Mouse (Mus musculus) intestine, embryonic 14.5 days (tissue): ENCODE data around the gene Tomt. TPM values are rescaled to one million over a fixed set of nuclear protein-coding genes. Genes with fewer than 3 reads are reported as not detected.
A peak's percentile ranks its signal among the peaks of the same experiment; 100 is the strongest.

Experiments used
- ATAC-seq: fragments of 200-750 bp; cut with Nextera tagmentation; replicated peaks from 2 replicates; pipeline ENCODE4 v1.8.0; 2017; ENCODE audit warnings: low read depth, moderate number of reproducible peaks, moderate TSS enrichment, moderate library complexity; ENCODE audit not compliant: low FRiP score, low TSS enrichment
- DNase-seq: peaks from one replicate; pipeline ENCODE4 v3.0.0-alpha.2; 2018; ENCODE audit warnings: low spot score
- H3K27ac ChIP-seq: fragments of 300-500 bp; sonication (generic); 2 replicates; pipeline ENCODE4 v1.5.1; 2014; ENCODE audit warnings: low read depth, mild to moderate bottlenecking, control low read depth
- H3K27me3 ChIP-seq: fragments of 300-500 bp; sonication (generic); replicated peaks from 2 replicates; pipeline ENCODE4 v1.6.1; 2014; ENCODE audit warnings: low read length, control low read depth; ENCODE audit not compliant: control insufficient read depth, insufficient read depth
- H3K36me3 ChIP-seq: fragments of 300-500 bp; sonication (generic); 2 replicates; pipeline ENCODE4 v1.6.1; 2014; ENCODE audit warnings: low read length, control low read depth; ENCODE audit not compliant: control insufficient read depth, insufficient read depth
- H3K4me1 ChIP-seq: fragments of 300-500 bp; sonication (generic); replicated peaks from 2 replicates; pipeline ENCODE4 v1.6.1; 2014; ENCODE audit warnings: low read length, control low read depth, mixed read lengths; ENCODE audit not compliant: control insufficient read depth, insufficient read depth
- H3K4me2 ChIP-seq: fragments of 300-500 bp; sonication (generic); 2 replicates; pipeline ENCODE4 v1.6.1; 2014; ENCODE audit warnings: low read length
- H3K4me3 ChIP-seq: fragments of 300-500 bp; sonication (generic); 2 replicates; pipeline ENCODE4 v1.5.1; 2014; ENCODE audit warnings: low read depth, low read length, control low read depth, mixed read lengths
- H3K9ac ChIP-seq: fragments of 300-500 bp; sonication (generic); 2 replicates; pipeline ENCODE4 v1.6.1; 2014; ENCODE audit warnings: mild to moderate bottlenecking, low read length
- H3K9me3 ChIP-seq: fragments of 300-500 bp; sonication (generic); 2 replicates; pipeline ENCODE4 v1.6.1; 2016; ENCODE audit warnings: low read length, control low read depth; ENCODE audit not compliant: control insufficient read depth
- WGBS: fragments of 180-500 bp; shearing (Covaris S2); extraction: QIAGEN DNeasy Blood & Tissue Kit; methylation state at CpG from one replicate; pipeline ENCODE4 v1.1.7; 2014; 5-methylcytosine and 5-hydroxymethylcytosine counted together
- polyA plus RNA-seq: library from polyadenylated mRNA; unstranded; fragments of >200 nt; fragmentation: Nextera tagmentation; extraction: Ambion mirVana; gene quantifications from 2 replicates; pipeline ENCODE4 v1.2.1, GENCODE M21; 2014

Tomt gene
- polyA plus RNA-seq, 1 experiment from 2014 or later, result 0.97 TPM

GRCm38 (mm10) chr7:101896104-101897066, 9.8 kb downstream of the Tomt start:
- H3K4me3 ChIP-seq, result peak overlapping the region; percentile 74
- H3K27ac ChIP-seq, result peak overlapping the region; percentile 93
- no peaks in the 10 kb centered on the region for H3K9me3 ChIP-seq
- peaks cover 5% of the 10 kb centered on the region; the same call in 1 of the 2 replicates for H3K4me1 ChIP-seq
- no peaks in the 10 kb centered on the region for H3K27me3 ChIP-seq
- H3K36me3 ChIP-seq, result 0 out of 2 replicates have a peak, but pooled peaks cover 6% of the 10 kb centered on the region
- DNase-seq (peak; percentile 97), ATAC-seq (peak; percentile 98)
- peak overlapping the region; percentile 58 for H3K4me2 ChIP-seq
- peak overlapping the region; percentile 60 for H3K9ac ChIP-seq
- under 1% methylated on average over 57 of the region's 57 CpGs for WGBS

GRCm38 (mm10) chr7:101895695-101896094, 10.5 kb downstream of the Tomt start:
- WGBS, result 34% methylated on average over 9 of the region's 9 CpGs
- Histone ChIP-seq H3K9ac (peak overlapping the region; percentile 56), H3K4me3 (peak overlapping the region; percentile 74), H3K4me2 (peak overlapping the region; percentile 58), H3K27ac (no peak overlapping the region; the same call in 1 of the 2 replicates), H3K9me3 (no peaks in the 10 kb centered on the region), H3K36me3 (0 out of 2 replicates have a peak, but pooled peaks cover 6% of the 10 kb centered on the region), H3K4me1 (peaks cover 5% of the 10 kb centered on the region; the same call in 1 of the 2 replicates), H3K27me3 (no peaks in the 10 kb centered on the region)
- DNase-seq (no peak), ATAC-seq (no peak; the same call in 1 of the 2 replicates)

GRCm38 (mm10) chr7:101888460-101888859, 17.7 kb downstream of the Tomt start:
- Histone ChIP-seq H3K27me3 (no peaks in the 10 kb centered on the region), H3K9ac (no peak overlapping the region), H3K9me3 (no peaks in the 10 kb centered on the region), H3K4me1 (no peaks in the 10 kb centered on the region), H3K36me3 (no peaks in the 10 kb centered on the region), H3K4me2 (no peak overlapping the region), H3K27ac (no peak overlapping the region), H3K4me3 (no peak overlapping the region)
- WGBS, result 83% methylated on average over 4 of the region's 4 CpGs
- no peak for DNase-seq
- ATAC-seq, result no peak

GRCm38 (mm10) chr7:101886274-101886673, 19.9 kb downstream of the Tomt start:
- DNase-seq (no peak), ATAC-seq (no peak)
- H3K9ac ChIP-seq, result no peak overlapping the region
- H3K4me3 ChIP-seq, result no peak overlapping the region
- H3K4me1 ChIP-seq, result no peaks in the 10 kb centered on the region
- no peak overlapping the region for H3K4me2 ChIP-seq
- H3K27ac ChIP-seq, result no peak overlapping the region
- WGBS, result 82% methylated on average over 6 of the region's 6 CpGs
- H3K27me3 ChIP-seq, result no peaks in the 10 kb centered on the region
- no peaks in the 10 kb centered on the region for H3K36me3 ChIP-seq
- no peaks in the 10 kb centered on the region for H3K9me3 ChIP-seq

- H3K9ac ChIP-seq, result no peak overlapping the region
- H3K36me3 ChIP-seq, result no peaks in the 10 kb centered on the region
- no peak overlapping the region for H3K4me3 ChIP-seq
- H3K4me2 ChIP-seq, result no peak overlapping the region
- H3K4me1 ChIP-seq, result no peaks in the 10 kb centered on the region
- no peaks in the 10 kb centered on the region for H3K9me3 ChIP-seq
- H3K27me3 ChIP-seq, result no peaks in the 10 kb centered on the region
- 94% methylated on average over 4 of the region's 4 CpGs for WGBS
- DNase-seq (no peak), ATAC-seq (no peak)
- H3K27ac ChIP-seq, result no peak overlapping the region
Measured at GRCm38 (mm10) chr7:101884160-101884559, 22.0 kb downstream of the Tomt start.

GRCm38 (mm10) chr7:101882413-101883154, 23.6 kb downstream of the Tomt start:
- no peak overlapping the region for H3K9ac ChIP-seq
- no peak overlapping the region for H3K4me3 ChIP-seq
- H3K27me3 ChIP-seq, result no peaks in the 10 kb centered on the region
- no peaks in the 10 kb centered on the region for H3K9me3 ChIP-seq
- 66% methylated on average over 9 of the region's 9 CpGs for WGBS
- no peak for DNase-seq
- H3K4me1 ChIP-seq, result no peaks in the 10 kb centered on the region
- no peaks in the 10 kb centered on the region for H3K36me3 ChIP-seq
- no peak overlapping the region for H3K4me2 ChIP-seq
- no peak overlapping the region for H3K27ac ChIP-seq
- no peak for ATAC-seq

- Histone ChIP-seq H3K9me3 (no peaks in the 10 kb centered on the region), H3K9ac (no peak overlapping the region), H3K27ac (no peak overlapping the region), H3K4me2 (no peak overlapping the region), H3K4me1 (no peaks in the 10 kb centered on the region), H3K36me3 (no peaks in the 10 kb centered on the region), H3K4me3 (no peak overlapping the region), H3K27me3 (no peaks in the 10 kb centered on the region)
- DNase-seq, result no peak
- ATAC-seq, result no peak
- WGBS, result 84% methylated on average over 4 of the region's 4 CpGs
Measured at GRCm38 (mm10) chr7:101880855-101881254, 25.3 kb downstream of the Tomt start.

- no peaks in the 10 kb centered on the region for H3K36me3 ChIP-seq
- no peaks in the 10 kb centered on the region for H3K4me1 ChIP-seq
- H3K27ac ChIP-seq, result no peak overlapping the region
- 88% methylated on average over 1 of the region's 1 CpGs for WGBS
- no peaks in the 10 kb centered on the region for H3K9me3 ChIP-seq
- DNase-seq, result no peak
- no peaks in the 10 kb centered on the region for H3K27me3 ChIP-seq
- no peak overlapping the region for H3K4me2 ChIP-seq
- no peak overlapping the region for H3K9ac ChIP-seq
- no peak overlapping the region for H3K4me3 ChIP-seq
- ATAC-seq, result no peak
Measured at GRCm38 (mm10) chr7:101875978-101876377, 30.2 kb downstream of the Tomt start.
